Mouse (Mus musculus) adrenal gland, postnatal 4 days (tissue): ENCODE data around the gene Gm49395. TPM values are rescaled to one million over a fixed set of nuclear protein-coding genes. Genes with fewer than 3 reads are reported as not detected.

Experiments used
- DNase-seq, 2 experiments: peaks; one replicate each; pipeline ENCODE4 v3.0.0; 2021 to 2022; ENCODE audit warnings: low spot score in 2 of 2, mixed read lengths in 2 of 2
- total RNA-seq, 2 experiments: library from RNA; stranded (reverse); gene quantifications; 2 replicates each; pipeline ENCODE4 v1.2.3; 2021

Gene Gm49395
- total RNA-seq, 2 experiments from 2014 or later, result 7.9 to 14.8 TPM

DNA sequence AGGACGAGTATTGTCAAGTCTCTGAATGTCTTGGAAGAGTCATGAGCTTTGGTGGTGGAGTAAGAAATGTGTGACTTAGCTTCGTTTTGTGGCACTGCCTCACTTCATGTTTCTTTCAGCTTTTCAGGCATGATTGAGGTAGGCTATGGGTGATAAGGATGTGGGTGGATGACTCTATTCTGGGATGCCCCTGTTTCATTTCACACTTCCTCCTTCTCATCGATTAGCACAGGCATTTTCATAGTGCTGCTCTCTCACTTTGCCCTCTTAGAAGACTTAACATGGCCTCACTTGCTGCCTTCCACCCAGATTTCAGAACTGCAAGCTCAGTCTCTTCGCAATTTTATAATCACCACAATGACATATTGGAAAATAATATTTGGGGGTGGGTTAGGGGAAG, 102.1 kb downstream of the Gm49395 start:
- DNase-seq, result no peak

GRCm38 (mm10) chr13:114998100-114998499, 103.6 kb downstream of the Gm49395 start:
- DNase-seq, result no peak

DNA sequence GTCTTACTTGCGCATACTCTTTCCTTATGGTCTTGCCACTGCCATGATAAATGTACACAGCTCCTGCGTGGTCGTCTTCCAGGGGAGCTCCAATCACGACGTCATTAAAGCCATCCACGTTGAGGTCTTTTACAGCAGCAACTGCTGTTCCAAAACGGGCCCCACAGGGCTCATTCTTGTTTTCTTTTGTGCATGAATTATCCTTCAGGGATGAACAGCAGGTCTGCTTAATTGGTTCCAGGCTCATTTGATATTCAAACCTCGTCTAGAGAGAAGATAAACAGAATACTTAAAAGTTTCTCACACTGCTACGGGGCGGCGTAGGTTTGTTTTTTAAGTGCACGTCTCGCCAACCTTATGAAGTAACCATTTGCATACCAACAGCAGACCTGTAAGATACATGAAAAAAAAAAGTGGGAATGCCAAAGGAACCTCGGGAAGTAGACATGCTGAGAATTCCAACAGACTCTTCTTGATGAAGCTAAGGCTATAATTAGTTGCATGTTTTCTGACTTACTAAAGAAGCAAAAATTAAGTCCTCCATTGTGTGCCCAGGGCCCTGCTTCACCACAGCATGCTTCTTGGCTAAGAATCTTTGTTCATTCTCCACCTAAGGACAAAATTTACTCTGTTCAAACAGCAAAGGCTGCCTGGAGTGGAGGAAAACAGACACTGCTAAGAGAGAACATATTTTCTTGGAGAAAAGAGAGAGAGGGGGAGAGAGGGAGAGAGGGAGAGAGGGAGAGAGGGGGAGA, 109.3 kb downstream of the Gm49395 start:
- no peak for DNase-seq

- no peak for DNase-seq
Observed at GRCm38 (mm10) chr13:114987668-114988067, 114.1 kb downstream of the Gm49395 start.

- DNase-seq, result no peak
Observed at GRCm38 (mm10) chr13:114987161-114987560, 114.6 kb downstream of the Gm49395 start.

Other genes starting within 250 kb of the Gm49395 start
- gene Itga2, start 169.8 kb downstream of the Gm49395 start, total RNA-seq, result 1 to 10 TPM; 4.5 to 7.5 TPM
- gene Pelo, start 11.7 kb downstream of the Gm49395 start, total RNA-seq, result 10 to 100 TPM; 26.7 to 28.7 TPM
- 10 to 100 TPM; 25.9 to 32.9 TPM for gene Itga1, start within 50 bp of the Gm49395 start, total RNA-seq